Mouse (Mus musculus): ENCODE data around the gene Prss38. TPM values are rescaled to one million over a fixed set of nuclear protein-coding genes. Genes with fewer than 3 reads are reported as not detected.

Gene Prss38
- total RNA-seq, 2 experiments from 2014 or later: not detected

DNA sequence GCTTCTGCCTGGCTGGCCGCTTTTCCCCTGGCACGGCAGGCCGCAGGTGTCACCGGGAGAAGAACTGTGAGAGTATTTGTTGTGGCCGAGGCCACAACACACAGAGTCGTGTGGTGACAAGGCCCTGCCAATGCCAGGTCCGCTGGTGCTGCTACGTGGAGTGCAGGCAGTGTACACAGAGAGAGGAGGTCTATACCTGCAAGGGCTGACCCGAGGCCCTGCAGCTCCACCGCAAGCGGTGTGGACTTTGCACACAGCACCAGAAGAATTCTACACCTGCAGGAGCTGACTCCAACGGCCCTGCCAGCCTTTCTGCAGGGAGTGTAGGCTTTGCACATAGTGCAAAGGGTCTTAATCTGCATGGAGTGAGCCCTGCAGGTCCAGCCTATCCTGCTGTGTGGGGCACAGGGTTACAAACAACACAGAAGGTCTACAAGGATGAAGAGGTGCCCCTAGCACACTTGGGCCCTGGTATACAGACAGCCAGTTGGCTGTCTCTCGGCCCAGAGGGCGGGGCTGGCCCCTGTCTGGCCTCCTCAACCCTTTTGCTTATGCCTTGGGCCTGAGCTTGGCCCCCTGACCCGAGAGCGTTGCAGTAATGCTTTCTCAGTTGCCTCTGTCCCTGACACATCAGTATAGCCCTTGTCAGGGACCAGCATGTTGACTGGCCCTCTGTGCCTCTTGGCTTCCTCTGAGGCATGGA lies 44.1 kb downstream of the Prss38 start:
- DNase-seq (ENCODE audit: low spot score): no peak
- intact Hi-C loops (cut with DNase I): no loop called here

DNA sequence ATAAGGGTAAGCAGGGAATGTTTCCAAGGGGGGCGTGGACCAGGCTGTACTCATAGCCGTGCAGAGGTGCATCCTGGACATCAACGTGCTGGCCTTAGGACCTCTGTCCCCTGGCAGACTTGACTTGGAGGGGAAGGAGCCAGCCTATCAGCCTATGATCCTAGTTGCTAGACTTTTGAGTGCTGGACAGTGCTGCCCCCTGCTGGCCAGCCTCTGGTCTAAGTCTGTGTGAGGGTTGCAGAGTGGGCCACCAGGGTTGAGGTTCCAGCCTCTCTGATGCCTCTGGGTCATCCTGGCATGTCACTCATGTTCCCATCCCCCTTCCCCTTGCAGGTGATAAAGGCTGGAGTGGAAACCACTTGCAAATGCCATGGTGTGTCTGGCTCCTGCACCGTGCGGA lies 44.9 kb downstream of the Prss38 start:
- DNase-seq (ENCODE audit: low spot score): no peak
- intact Hi-C loops (cut with DNase I): loop anchor here (1.0 kb wide), 1 partner anchor 22 kb away; no protein-coding TSS in a partner anchor

DNA sequence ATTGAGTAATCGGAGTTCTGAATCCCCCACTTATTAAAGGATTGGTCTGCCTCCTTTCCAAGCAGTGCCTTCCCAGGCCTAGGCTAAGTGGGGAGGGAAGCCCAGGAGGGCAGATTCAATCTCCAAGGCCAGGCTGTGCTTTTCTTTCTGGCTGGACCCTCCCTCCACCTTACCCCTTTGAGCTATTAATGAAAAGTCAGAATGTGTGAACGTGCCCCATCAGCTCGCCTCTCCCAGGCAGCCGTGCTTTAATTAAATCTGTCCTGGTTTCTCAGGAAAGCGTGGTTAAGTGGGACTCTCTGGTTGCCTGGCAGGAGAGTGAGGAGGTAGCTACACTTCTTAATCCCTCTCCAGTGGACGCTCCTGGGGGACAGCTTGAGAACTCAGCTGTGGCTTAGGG lies 45.8 kb downstream of the Prss38 start:
- DNase-seq (ENCODE audit: low spot score): no peak
- intact Hi-C loops (cut with DNase I): loop anchor here (1.0 kb wide), 1 partner anchor 21 kb away; no protein-coding TSS in a partner anchor

DNA sequence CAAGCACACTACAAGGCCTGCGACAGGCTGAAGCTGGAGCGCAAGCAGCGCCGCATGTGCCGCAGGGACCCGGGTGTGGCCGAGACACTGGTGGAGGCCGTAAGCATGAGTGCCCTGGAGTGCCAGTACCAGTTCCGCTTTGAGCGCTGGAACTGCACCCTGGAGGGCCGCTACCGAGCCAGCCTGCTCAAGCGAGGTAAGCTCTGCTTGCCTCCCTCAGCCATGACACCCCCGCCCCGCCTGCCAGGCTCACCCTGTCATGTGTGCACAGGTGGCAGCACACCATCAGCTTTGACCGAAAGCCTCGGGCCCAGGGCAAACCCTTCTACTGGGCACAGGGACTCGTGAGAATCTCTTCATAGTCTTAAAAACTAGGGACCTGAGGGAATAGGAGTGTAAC lies 47.8 kb downstream of the Prss38 start:
- intact Hi-C loops (cut with DNase I): no loop called here

DNA sequence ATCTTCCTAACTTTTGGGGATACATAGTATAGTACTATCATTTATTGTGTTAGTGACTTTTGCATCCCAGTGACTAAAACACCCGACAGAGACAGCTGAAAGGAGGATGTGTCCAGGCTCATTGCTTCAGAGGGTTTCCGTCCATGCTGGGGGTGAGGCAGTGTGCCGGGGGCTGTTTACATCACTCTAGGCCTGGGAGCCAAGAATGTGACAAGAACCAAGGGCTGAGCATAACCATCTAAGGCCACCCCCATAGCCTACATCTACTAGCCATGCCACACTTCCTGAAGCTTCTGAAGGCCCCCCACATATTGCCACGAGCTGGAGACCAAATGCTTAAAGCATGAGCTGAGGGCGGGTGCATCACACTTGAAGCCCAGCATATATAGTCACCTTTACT lies 50.7 kb downstream of the Prss38 start:
- DNase-seq (ENCODE audit: low spot score): no peak
- intact Hi-C loops (cut with DNase I): no loop called here

More for the DNA sequence above, 47.8 kb downstream of the Prss38 start:
- DNase-seq (ENCODE audit: low spot score): no peak

DNA sequence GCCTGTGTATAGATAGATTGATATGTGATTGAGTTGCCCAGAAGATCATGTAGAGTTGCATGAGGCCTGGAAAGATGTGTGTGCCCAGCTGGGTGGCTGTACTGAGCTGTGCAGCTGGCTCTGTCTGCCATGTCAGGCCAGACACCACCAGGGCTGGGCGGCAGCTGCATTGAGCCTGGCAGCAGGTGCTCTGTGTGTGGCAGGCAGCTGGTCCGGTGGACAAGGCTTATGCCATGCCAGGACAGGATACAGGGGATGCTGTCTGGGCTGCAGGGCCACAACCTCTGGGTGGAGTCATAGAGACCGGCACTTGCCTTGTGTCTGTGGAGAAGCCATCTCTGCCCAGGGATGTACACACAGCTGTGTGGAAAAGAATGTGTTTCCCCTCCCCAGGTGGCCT lies 52.5 kb downstream of the Prss38 start:
- intact Hi-C loops (cut with DNase I): no loop called here
- no peak for DNase-seq (ENCODE audit: low spot score)

Small RNAs within 50 kb of the gene (microRNA-seq; reads per million reads assigned to microRNA genes)
- not detected for gene Gm24756

Other genes starting within 250 kb of the Prss38 start
- gene Obscn, start 239.3 kb downstream of the Prss38 start, total RNA-seq (2021): 100 to 1,000 TPM; 626 to 647 TPM
- 10 to 100 TPM; 15.1 to 16.1 TPM for gene Iba57, start 211.9 kb downstream of the Prss38 start, total RNA-seq (2021)
- 1 to 10 TPM in 1 of 2 experiments, under 1 TPM in 1; 0.98 to 1.5 TPM for gene Gjc2, start 192.4 kb downstream of the Prss38 start, total RNA-seq (2021)
- 10 to 100 TPM; 85.4 to 92.6 TPM for gene Guk1, start 183.4 kb downstream of the Prss38 start, total RNA-seq (2021)
- gene Mrpl55, start 173.2 kb downstream of the Prss38 start, total RNA-seq (2021): 100 to 1,000 TPM; 118 to 122 TPM
- 1 to 10 TPM; 8.3 to 8.7 TPM for gene 2310033P09Rik, start 167.3 kb downstream of the Prss38 start, total RNA-seq (2021)
- 100 to 1,000 TPM; 252 to 265 TPM for gene Arf1, start 147.4 kb downstream of the Prss38 start, total RNA-seq (2021)
- gene Wnt3a, start 84.9 kb downstream of the Prss38 start, total RNA-seq (2021): not detected
- gene Wnt9a, start 68.7 kb downstream of the Prss38 start, total RNA-seq (2021): 1 to 10 TPM; 5.6 to 6.6 TPM
- gene Jmjd4, start 74.4 kb upstream of the Prss38 start, total RNA-seq (2021): 10 to 100 TPM; 11.9 to 13.0 TPM
- gene Snap47, start 75.5 kb upstream of the Prss38 start, total RNA-seq (2021): 10 to 100 TPM; 35.4 to 37.0 TPM
- gene Zfp867, start 96.8 kb upstream of the Prss38 start, total RNA-seq (2021): 1 to 10 TPM; 4.8 to 5.0 TPM
- 10 to 100 TPM; 14.4 to 18.2 TPM for gene Zkscan17, start 151.1 kb upstream of the Prss38 start, total RNA-seq (2021)
- under 1 TPM; 0.44 to 0.59 TPM for gene Nlrp3, start 165.9 kb upstream of the Prss38 start, total RNA-seq (2021)
- gene Olfr222, start 200.6 kb upstream of the Prss38 start, total RNA-seq (2021): not detected
- gene Olfr223, start 217.6 kb upstream of the Prss38 start, total RNA-seq (2021): not detected